Mouse (Mus musculus) CH12.LX (cell line): ENCODE measurements around the gene Bid. TPM values are rescaled to one million over a fixed set of nuclear protein-coding genes. Genes with fewer than 3 reads are reported as not detected.

ENCODE experiments used
- DNase-seq: peaks from one replicate; pipeline ENCODE4 v3.0.0-alpha.2; 2013; ENCODE audit errors: extremely low read depth
- H3K27ac ChIP-seq: 2 replicates; pipeline ENCODE4 v1.5.1; 2012; ENCODE audit warnings: low read depth, mild to moderate bottlenecking, control low read depth, moderate library complexity; ENCODE audit not compliant: insufficient read depth
- H3K27me3 ChIP-seq: replicated peaks from 2 replicates; pipeline ENCODE3; 2012; ENCODE audit warnings: inconsistent platforms
- H3K36me3 ChIP-seq, 2 experiments: replicated peaks in 1 of 2; 2 replicates each; pipeline versions ENCODE3 to v1.6.1; 2012; ENCODE audit warnings: inconsistent platforms in 1 of 2, low read length in 1 of 2, mild to moderate bottlenecking in 1 of 2, mixed read lengths in 1 of 2, moderate library complexity in 1 of 2; ENCODE audit not compliant: control insufficient read depth in 1 of 2, insufficient read depth in 1 of 2
- H3K4me1 ChIP-seq, 2 experiments: 2 replicates each; pipeline ENCODE4 v1.6.1; 2012; ENCODE audit warnings: inconsistent platforms in 1 of 2, moderate library complexity in 1 of 2; ENCODE audit not compliant: insufficient read depth in 2 of 2, control insufficient read depth in 1 of 2
- H3K4me2 ChIP-seq: 2 replicates; pipeline ENCODE4 v1.6.1; 2012; ENCODE audit warnings: low read depth, mild to moderate bottlenecking, control low read depth; ENCODE audit not compliant: poor library complexity, insufficient read depth, severe bottlenecking
- H3K4me3 ChIP-seq, 3 experiments: fragments of 150-350 bp in 1 of 3; sonication (generic) in 1 of 3; replicated peaks in 1 of 3; 2 replicates each; pipeline versions ENCODE3 to v1.5.1; 2011 to 2012; ENCODE audit warnings: low read depth in 2 of 3, low read length in 2 of 3, mild to moderate bottlenecking in 2 of 3, moderate library complexity in 2 of 3, control low read depth in 1 of 3, improper control_type of control experiment in 1 of 3, inconsistent platforms in 1 of 3, mixed read lengths in 1 of 3; ENCODE audit not compliant: poor library complexity in 1 of 3
- H3K79me2 ChIP-seq: replicated peaks from 2 replicates; pipeline ENCODE4 v1.6.1; 2012; ENCODE audit warnings: mild to moderate bottlenecking, moderate library complexity; ENCODE audit not compliant: control insufficient read depth, poor library complexity, insufficient read depth, severe bottlenecking; ENCODE audit errors: extremely low read depth
- H3K9ac ChIP-seq: 2 replicates; pipeline ENCODE4 v1.6.1; 2012; ENCODE audit warnings: low read depth, mild to moderate bottlenecking, control low read depth, moderate library complexity; ENCODE audit not compliant: insufficient read depth
- H3K9me3 ChIP-seq: replicated peaks from 2 replicates; pipeline ENCODE3; 2012; ENCODE audit warnings: low read length, inconsistent platforms, mixed read lengths
- BHLHE40 ChIP-seq: IDR thresholded peaks from 2 replicates; pipeline ENCODE4 v1.6.1; 2011; ENCODE audit warnings: mild to moderate bottlenecking, low read depth, low read length, improper control_type of control experiment
- CHD1 ChIP-seq: IDR thresholded peaks from 2 replicates; pipeline ENCODE4 v1.6.1; 2012; ENCODE audit warnings: low read depth, low read length, improper control_type of control experiment, inconsistent platforms
- CHD2 ChIP-seq: IDR thresholded peaks from 2 replicates; pipeline ENCODE4 v1.6.1; 2011; ENCODE audit warnings: low read length, improper control_type of control experiment
- ELF1 ChIP-seq: IDR thresholded peaks from 2 replicates; pipeline ENCODE4 v1.6.1; 2014; ENCODE audit warnings: low read depth, mild to moderate bottlenecking, inconsistent platforms, low read length, improper control_type of control experiment
- ETS1 ChIP-seq: conservative IDR thresholded peaks from 2 replicates; pipeline ENCODE4 v1.6.1; 2012; ENCODE audit warnings: low read depth, mild to moderate bottlenecking, inconsistent platforms, low read length, improper control_type of control experiment, moderate library complexity
- GABPA ChIP-seq: IDR thresholded peaks from 2 replicates; pipeline ENCODE4 v1.6.1; 2012; ENCODE audit warnings: low read depth, low read length, improper control_type of control experiment, inconsistent platforms; ENCODE audit not compliant: insufficient replicate concordance
- HCFC1 ChIP-seq: IDR thresholded peaks from 2 replicates; pipeline ENCODE4 v1.6.1; 2012; ENCODE audit warnings: low read depth, mild to moderate bottlenecking, inconsistent platforms, low read length, improper control_type of control experiment
- JUND ChIP-seq: conservative IDR thresholded peaks from 2 replicates; pipeline ENCODE4 v1.6.1; 2011; ENCODE audit warnings: low read depth, low read length, improper control_type of control experiment
- KAT2A ChIP-seq: IDR thresholded peaks from 2 replicates; pipeline ENCODE4 v1.6.1; 2012; ENCODE audit warnings: low read length, improper control_type of control experiment, inconsistent platforms; ENCODE audit not compliant: insufficient replicate concordance
- MAX ChIP-seq: IDR thresholded peaks from 2 replicates; pipeline ENCODE4 v1.6.1; 2011; ENCODE audit warnings: low read length, improper control_type of control experiment
- MEF2A ChIP-seq: IDR thresholded peaks from 2 replicates; pipeline ENCODE4 v1.6.1; 2014; ENCODE audit warnings: low read depth, mild to moderate bottlenecking, inconsistent platforms, low read length, improper control_type of control experiment, borderline replicate concordance
- MXI1 ChIP-seq: IDR thresholded peaks from 2 replicates; pipeline ENCODE4 v1.6.1; 2011; ENCODE audit warnings: mild to moderate bottlenecking, low read depth, low read length, improper control_type of control experiment
- MYC ChIP-seq: IDR thresholded peaks from 2 replicates; pipeline ENCODE4 v1.6.1; 2011; ENCODE audit warnings: low read depth, mild to moderate bottlenecking, improper control_type of control experiment, low read length
- NELFE ChIP-seq: IDR thresholded peaks from 2 replicates; pipeline ENCODE4 v1.6.1; 2011; ENCODE audit warnings: low read depth, low read length, improper control_type of control experiment
- NRF1 ChIP-seq: IDR thresholded peaks from 2 replicates; pipeline ENCODE4 v1.6.1; 2014; ENCODE audit warnings: low read depth, mild to moderate bottlenecking, inconsistent platforms, low read length, improper control_type of control experiment, moderate library complexity
- POLR2A ChIP-seq: IDR thresholded peaks from 2 replicates; pipeline ENCODE4 v1.6.1; 2011; ENCODE audit warnings: low read depth, mild to moderate bottlenecking, improper control_type of control experiment, low read length
- POLR2AphosphoS2 ChIP-seq: IDR thresholded peaks from 2 replicates; pipeline ENCODE4 v1.6.1; 2011; ENCODE audit warnings: low read depth, low read length, improper control_type of control experiment
- RAD21 ChIP-seq: IDR thresholded peaks from 2 replicates; pipeline ENCODE4 v1.6.1; 2011; ENCODE audit warnings: low read depth, mild to moderate bottlenecking, low read length, improper control_type of control experiment, moderate library complexity
- RCOR1 ChIP-seq: conservative IDR thresholded peaks from 2 replicates; pipeline ENCODE4 v1.6.1; 2012; ENCODE audit warnings: low read depth, mild to moderate bottlenecking, inconsistent platforms, low read length, improper control_type of control experiment
- SIN3A ChIP-seq: IDR thresholded peaks from 2 replicates; pipeline ENCODE4 v1.6.1; 2012; ENCODE audit warnings: low read length, improper control_type of control experiment, inconsistent platforms
- TBP ChIP-seq: conservative IDR thresholded peaks from 2 replicates; pipeline ENCODE4 v1.6.1; 2011; ENCODE audit warnings: low read depth, low read length, improper control_type of control experiment
- TCF12 ChIP-seq: IDR thresholded peaks from 2 replicates; pipeline ENCODE4 v1.6.1; 2014; ENCODE audit warnings: low read depth, mild to moderate bottlenecking, inconsistent platforms, low read length, improper control_type of control experiment
- UBTF ChIP-seq: IDR thresholded peaks from 2 replicates; pipeline ENCODE4 v1.6.1; 2012; ENCODE audit warnings: low read depth, mild to moderate bottlenecking, inconsistent platforms, low read length, improper control_type of control experiment, moderate library complexity
- USF1 ChIP-seq: IDR thresholded peaks from 2 replicates; pipeline ENCODE4 v1.6.1; 2014; ENCODE audit warnings: low read depth, mild to moderate bottlenecking, inconsistent platforms, low read length, improper control_type of control experiment
- USF2 ChIP-seq: conservative IDR thresholded peaks from 2 replicates; pipeline ENCODE4 v1.6.1; 2011; ENCODE audit warnings: low read depth, low read length, improper control_type of control experiment
- ZC3H11A ChIP-seq: IDR thresholded peaks from 2 replicates; pipeline ENCODE4 v1.6.1; 2012; ENCODE audit warnings: low read depth, mild to moderate bottlenecking, inconsistent platforms, low read length, improper control_type of control experiment
- ZKSCAN1 ChIP-seq: IDR thresholded peaks from 2 replicates; pipeline ENCODE4 v1.6.1; 2012; ENCODE audit warnings: low read depth, inconsistent platforms, low read length, improper control_type of control experiment, borderline replicate concordance
- ZMIZ1 ChIP-seq: IDR thresholded peaks from 2 replicates; pipeline ENCODE4 v1.6.1; 2012; ENCODE audit warnings: low read depth, mild to moderate bottlenecking, inconsistent platforms, low read length, improper control_type of control experiment
- ZNF384 ChIP-seq: IDR thresholded peaks from 2 replicates; pipeline ENCODE4 v1.6.1; 2012; ENCODE audit warnings: low read depth, low read length, improper control_type of control experiment, inconsistent platforms
- dilution Hi-C: fragments of 300-500 bp; cut with MboI; formaldehyde crosslinking; loops from 2 replicates; pipeline ENCODE4 v1.14.3; 2020; ENCODE audit warnings: low sequenced_read_pairs; ENCODE audit not compliant: extremely low pct_unique_long_range_greater_than_20kb, extremely low pct_ligation_motif_present
- in situ Hi-C: fragments of 300-500 bp; cut with MboI; formaldehyde crosslinking; loops from 3 replicates; pipeline ENCODE4 v1.14.3; 2019; ENCODE audit warnings: low sequenced_read_pairs, low pct_ligation_motif_present, low pct_unique_long_range_greater_than_20kb, mixed read lengths
- polyA plus RNA-seq: library from polyadenylated mRNA; unstranded; fragments of >175 nt; gene quantifications from 2 replicates; pipeline ENCODE4 v1.2.1, GENCODE M21; 2012; ENCODE audit warnings: low read depth; ENCODE audit not compliant: insufficient read length
- total RNA-seq, 2 experiments: library from RNA; depleted of rRNA; stranded (reverse); fragments of 300-350 nt in 1 of 2; fragments of >200 nt in 1 of 2; gene quantifications; 2 replicates each; pipeline ENCODE4 v1.2.3; 2012 to 2014

The Bid gene
- total and polyA plus RNA-seq, 3 experiments, result 102 to 148 (median 144) TPM

DNA sequence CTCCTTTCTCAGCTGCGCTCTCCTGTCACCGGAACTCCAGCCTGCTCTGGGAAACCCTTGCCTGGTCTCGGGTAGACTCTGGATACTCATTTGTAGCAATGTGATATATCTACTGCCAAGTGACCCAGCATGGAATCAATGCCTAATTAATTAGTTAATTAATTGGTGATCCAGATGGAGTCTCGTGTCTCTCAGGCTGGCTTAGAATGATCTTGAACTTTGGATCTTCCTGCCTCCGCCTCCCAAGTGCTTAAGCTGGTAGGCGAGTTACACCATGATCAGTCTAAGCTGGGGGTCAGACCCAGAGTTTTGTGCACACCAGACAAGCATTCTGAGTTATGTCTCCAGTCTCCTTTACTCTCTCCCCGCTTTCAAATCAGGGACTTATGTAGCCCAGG is 24.4 kb upstream of the Bid start:
- Histone ChIP-seq H3K79me2 (peaks cover 59% of the 10 kb centered on the region), H3K9ac (peak overlapping the region; percentile 89), H3K36me3 (peaks cover 34 to 56% of the 10 kb centered on the region in 2 experiments), H3K4me3 (peak overlapping the region; percentile 64 to 94 (median 80))
- no peak for TF ChIP-seq POLR2AphosphoS2
- 0 out of 2 replicates have a peak, but pooled peaks have one; percentile 49 for TF ChIP-seq NELFE
- TF ChIP-seq MXI1, result peak; percentile 4; the same call in 1 of the 2 replicates
- TF ChIP-seq NRF1, result no peak
- no peak for TF ChIP-seq SIN3A
- peak; percentile 41; the same call in 1 of the 2 replicates for TF ChIP-seq MYC
- peak; percentile 64; the same call in 1 of the 2 replicates for TF ChIP-seq RCOR1
- TF ChIP-seq CHD2, result 0 out of 2 replicates have a peak, but pooled peaks have one; percentile 34
- TF ChIP-seq UBTF, result 0 out of 2 replicates have a peak, but pooled peaks have one; percentile 35
- 0 out of 2 replicates have a peak, but pooled peaks have one; percentile 36 for TF ChIP-seq KAT2A
- TF ChIP-seq USF2, result no peak
- TF ChIP-seq, all 38 proteins: peak for 7
- H3K27me3 ChIP-seq, result no peaks in the 10 kb centered on the region
- no peak for DNase-seq
- peaks cover 24 to 49% of the 10 kb centered on the region in 2 experiments for H3K4me1 ChIP-seq
- H3K27ac ChIP-seq, result peak overlapping the region; percentile 99
- dilution Hi-C loops (no loop called here), in situ Hi-C loops (no loop called here)
- H3K9me3 ChIP-seq, result no peaks in the 10 kb centered on the region
- peak overlapping the region; percentile 91 for H3K4me2 ChIP-seq

DNA sequence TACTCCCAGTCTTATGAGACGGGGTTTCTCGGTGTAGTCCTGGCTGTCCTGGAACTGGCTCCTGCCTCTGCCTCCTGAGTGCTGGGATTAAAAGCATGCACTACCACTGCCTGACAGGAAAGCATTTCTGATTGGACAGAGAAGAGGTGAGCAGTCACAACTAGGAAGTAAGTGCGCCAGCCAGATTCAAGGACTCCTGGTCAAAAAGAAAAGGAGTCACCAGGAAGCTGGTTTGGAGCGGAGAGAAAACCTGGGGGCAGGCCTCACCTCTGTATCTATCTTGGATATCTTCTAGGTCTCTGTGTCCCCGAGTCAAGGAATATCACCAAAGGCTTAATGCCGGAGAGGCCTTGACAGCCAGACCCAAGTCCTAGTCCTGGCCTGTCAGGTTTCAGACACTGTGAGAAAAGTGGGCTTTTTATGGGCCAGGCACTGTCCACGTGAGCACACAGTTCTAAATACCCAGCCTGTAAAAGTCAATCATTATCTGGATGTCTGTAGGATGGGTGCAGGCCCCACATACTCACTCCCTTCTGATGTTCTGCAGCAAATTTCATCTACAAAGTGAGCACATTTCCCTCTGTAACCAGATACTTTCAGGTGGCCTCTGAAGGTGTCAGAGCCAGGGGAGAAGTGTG is 23.9 kb upstream of the Bid start:
- Histone ChIP-seq H3K9me3 (no peaks in the 10 kb centered on the region), H3K27me3 (no peaks in the 10 kb centered on the region), H3K4me2 (peak overlapping the region; percentile 91), H3K4me3 (peak overlapping the region; percentile 64 to 94 (median 80)), H3K27ac (peak overlapping the region; percentile 99), H3K4me1 (peaks cover 27 to 49% of the 10 kb centered on the region in 2 experiments), H3K79me2 (peaks cover 54% of the 10 kb centered on the region), H3K36me3 (peaks cover 29 to 55% of the 10 kb centered on the region in 2 experiments), H3K9ac (peak overlapping the region; percentile 89)
- DNase-seq, result no peak
- dilution Hi-C loops (no loop called here), in situ Hi-C loops (no loop called here)
- 0 out of 2 replicates have a peak, but pooled peaks have one; percentile 1 for TF ChIP-seq POLR2AphosphoS2
- peak; percentile 47 for TF ChIP-seq ZMIZ1
- TF ChIP-seq RAD21, result no peak; the same call in 1 of the 2 replicates
- peak; percentile 27; the same call in 1 of the 2 replicates for TF ChIP-seq UBTF
- no peak for TF ChIP-seq MEF2A
- peak; percentile 40; the same call in 1 of the 2 replicates for TF ChIP-seq TBP
- TF ChIP-seq ZNF384, result no peak
- TF ChIP-seq ETS1, result 0 out of 2 replicates have a peak, but pooled peaks have one; percentile 26
- no peak for TF ChIP-seq ZKSCAN1
- peak; percentile 36 for TF ChIP-seq BHLHE40
- peak; percentile 73 for TF ChIP-seq ELF1
- no peak for TF ChIP-seq KAT2A
- TF ChIP-seq MXI1, result peak; percentile 51; the same call in 1 of the 2 replicates
- TF ChIP-seq POLR2A, result peak; percentile 11
- no peak for TF ChIP-seq NELFE
- TF ChIP-seq HCFC1, result peak; percentile 11; the same call in 1 of the 2 replicates
- TF ChIP-seq USF1, result no peak; the same call in 1 of the 2 replicates
- no peak for TF ChIP-seq CHD2
- TF ChIP-seq ZC3H11A, result no peak
- TF ChIP-seq CHD1, result peak; percentile 40
- TF ChIP-seq JUND, result no peak
- TF ChIP-seq TCF12, result 0 out of 2 replicates have a peak, but pooled peaks have one; percentile 11
- peak; percentile 11; the same call in 1 of the 2 replicates for TF ChIP-seq MAX
- TF ChIP-seq GABPA, result no peak
- TF ChIP-seq RCOR1, result no peak
